Mouse (Mus musculus): ENCODE measurements at regions not wholly inside any gene's neighbourhood (a gene's known extent, or its start where the extent isn't known, plus 50 kb on each side); places are given as distances from the start of the nearest gene placed in this dataset.
A peak's percentile ranks its signal among the peaks of the same experiment; 100 is the strongest.

DNA sequence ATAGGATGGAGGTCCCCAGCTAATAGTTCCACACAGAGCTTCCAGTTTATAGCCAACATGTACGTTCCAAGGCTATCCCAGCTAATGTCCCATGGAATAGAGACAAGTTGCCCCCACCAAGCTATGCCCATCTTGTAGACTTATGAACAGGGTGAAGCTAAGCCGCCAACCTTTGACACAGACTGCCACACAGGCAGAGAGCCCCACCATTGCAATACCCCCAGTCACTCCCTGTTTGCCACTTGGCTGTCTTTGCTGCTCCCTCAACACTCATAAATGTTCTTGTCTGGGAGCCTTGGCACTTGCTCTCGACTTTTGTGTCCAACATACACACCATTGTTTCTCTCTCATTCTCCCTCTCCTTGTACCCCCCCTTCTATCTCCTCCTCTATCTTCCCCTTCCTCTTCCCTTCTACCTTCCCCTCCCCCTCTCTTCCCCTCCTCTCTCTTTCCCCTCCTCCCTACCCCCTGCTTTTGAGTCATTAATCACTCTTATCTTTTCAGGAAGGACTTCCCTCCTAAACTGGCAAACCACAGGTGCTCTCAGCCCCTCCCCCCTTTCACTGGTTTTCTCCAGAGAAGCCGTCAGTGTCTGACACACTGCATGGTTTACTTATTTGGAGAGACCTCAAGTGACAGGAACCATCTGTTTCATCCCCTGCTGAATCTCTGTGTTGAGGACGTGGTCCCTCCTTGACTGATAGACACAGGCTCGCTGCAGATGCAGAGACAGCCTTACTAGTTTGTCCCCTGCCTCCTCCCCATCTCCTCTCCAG, 148.2 kb downstream of the Kdr start:
- peak; percentile 84 for ATAC-seq (ENCODE audit: insufficient read depth)
- no peaks in the 10 kb centered on the region for H3K9me3 ChIP-seq (ENCODE audit: low read depth, low read length)
- TF ChIP-seq CTCF (IDR thresholded peaks at IDR 0.05; ENCODE audit: low read depth), result no peak
- no peak overlapping the region for H3K4me2 ChIP-seq
- WGBS, result 28% methylated on average over 6 of the region's 6 CpGs
- peaks cover 13% of the 10 kb centered on the region for H3K4me1 ChIP-seq (ENCODE audit: insufficient read depth)
- H3K36me3 ChIP-seq (ENCODE audit: insufficient read depth), result no peaks in the 10 kb centered on the region
- no peaks in the 10 kb centered on the region for H3K27me3 ChIP-seq (ENCODE audit: insufficient read depth, low read length)
- no peak overlapping the region for H3K4me3 ChIP-seq (ENCODE audit: low read depth, low read length)
- peak; percentile 80 for DNase-seq
- no peak overlapping the region for H3K27ac ChIP-seq (ENCODE audit: low read depth)
- H3K9ac ChIP-seq, result no peak overlapping the region

DNA sequence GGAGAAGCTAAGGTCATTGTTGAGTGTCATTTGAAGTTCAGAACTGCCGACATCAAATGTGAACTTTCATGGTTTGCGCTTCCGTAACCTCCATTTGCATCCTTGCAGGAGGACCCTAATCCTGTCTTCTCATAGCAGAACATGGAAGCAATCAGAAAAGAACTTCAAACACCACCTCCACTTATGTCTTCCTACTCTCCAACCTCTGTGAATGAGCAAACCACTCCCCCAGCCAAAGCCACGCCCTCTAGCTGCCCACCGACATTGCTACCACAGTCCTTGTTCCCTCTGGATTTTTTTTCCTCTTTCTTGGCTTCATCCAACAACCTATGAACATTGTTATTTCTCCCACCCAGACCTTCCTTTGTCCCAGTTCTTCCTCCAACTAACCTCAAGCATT, 149.9 kb downstream of the Kdr start:
- H3K4me2 ChIP-seq, result no peak overlapping the region
- H3K27ac ChIP-seq (ENCODE audit: low read depth), result no peak overlapping the region
- H3K27me3 ChIP-seq (ENCODE audit: insufficient read depth, low read length), result no peaks in the 10 kb centered on the region
- 77% methylated on average over 5 of the region's 5 CpGs for WGBS
- H3K4me3 ChIP-seq (ENCODE audit: low read depth, low read length), result no peak overlapping the region
- no peaks in the 10 kb centered on the region for H3K36me3 ChIP-seq (ENCODE audit: insufficient read depth)
- H3K4me1 ChIP-seq (ENCODE audit: insufficient read depth), result peaks cover 13% of the 10 kb centered on the region
- no peaks in the 10 kb centered on the region for H3K9me3 ChIP-seq (ENCODE audit: low read depth, low read length)
- no peak overlapping the region for H3K9ac ChIP-seq
- no peak for DNase-seq
- no peak for TF ChIP-seq CTCF (IDR thresholded peaks at IDR 0.05; ENCODE audit: low read depth)
- no peak for ATAC-seq (ENCODE audit: insufficient read depth)

DNA sequence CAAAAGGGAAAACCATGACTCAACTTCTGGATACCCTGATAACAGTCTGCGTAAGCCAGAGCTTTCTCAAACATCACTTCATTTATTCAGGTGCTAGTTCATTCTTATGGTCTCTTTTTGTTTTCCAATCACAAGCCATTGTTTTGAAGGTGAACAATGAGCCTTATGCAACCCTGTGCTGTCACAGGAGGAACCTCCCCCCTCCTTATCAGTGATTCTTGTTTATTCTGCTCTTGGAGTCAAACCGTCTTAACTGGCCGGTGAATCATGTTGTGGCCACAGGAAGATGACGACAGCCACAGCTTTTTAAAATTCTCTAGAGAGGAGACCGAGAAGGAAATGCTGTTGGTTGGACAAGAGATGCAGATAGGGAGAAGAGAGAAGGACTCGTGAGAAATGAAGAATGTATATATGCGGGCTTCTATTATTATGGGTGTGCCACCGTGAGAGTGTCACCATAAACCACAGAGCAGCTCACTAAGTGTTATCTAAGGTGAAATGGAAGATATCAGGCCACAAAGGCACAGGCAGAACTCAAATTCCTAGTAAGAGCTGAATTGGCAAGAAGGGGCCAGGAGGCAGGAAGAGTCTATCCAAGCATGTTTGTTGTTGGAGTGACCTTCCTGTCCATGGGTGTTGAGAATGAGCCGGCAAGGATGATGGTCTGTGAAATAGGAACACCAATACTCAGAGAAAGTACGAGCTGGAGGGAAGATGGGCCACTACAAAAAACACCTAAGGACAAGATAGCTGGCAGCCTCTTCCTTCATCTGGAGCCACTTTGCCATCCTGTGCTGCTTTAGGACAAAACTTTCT, 151.8 kb downstream of the Kdr start:
- TF ChIP-seq CTCF (IDR thresholded peaks at IDR 0.05; ENCODE audit: low read depth), result no peak
- WGBS, result 27% methylated on average over 10 of the region's 10 CpGs
- peak; percentile 41 for DNase-seq

GRCm38 (mm10) chr5:75825576-75825975, 152.7 kb downstream of the Kdr start:
- Histone ChIP-seq H3K4me2 (no peak overlapping the region), H3K9me3 (ENCODE audit: low read depth, low read length) (no peaks in the 10 kb centered on the region), H3K4me1 (ENCODE audit: insufficient read depth) (peaks cover 13% of the 10 kb centered on the region), H3K27ac (ENCODE audit: low read depth) (no peak overlapping the region), H3K4me3 (ENCODE audit: low read depth, low read length) (no peak overlapping the region), H3K9ac (no peak overlapping the region), H3K27me3 (ENCODE audit: insufficient read depth, low read length) (no peaks in the 10 kb centered on the region), H3K36me3 (ENCODE audit: insufficient read depth) (no peaks in the 10 kb centered on the region)
- no peak for TF ChIP-seq CTCF (IDR thresholded peaks at IDR 0.05; ENCODE audit: low read depth)
- ATAC-seq (ENCODE audit: insufficient read depth) (no peak), DNase-seq (no peak)
- 36% methylated on average over 5 of the region's 5 CpGs for WGBS

More for the DNA sequence above, 151.8 kb downstream of the Kdr start:
- ATAC-seq (ENCODE audit: insufficient read depth), result no peak
- Histone ChIP-seq H3K27me3 (ENCODE audit: insufficient read depth, low read length) (no peaks in the 10 kb centered on the region), H3K4me3 (ENCODE audit: low read depth, low read length) (no peak overlapping the region), H3K4me2 (no peak overlapping the region), H3K4me1 (ENCODE audit: insufficient read depth) (peaks cover 13% of the 10 kb centered on the region), H3K9me3 (ENCODE audit: low read depth, low read length) (no peaks in the 10 kb centered on the region), H3K9ac (no peak overlapping the region), H3K36me3 (ENCODE audit: insufficient read depth) (no peaks in the 10 kb centered on the region), H3K27ac (ENCODE audit: low read depth) (no peak overlapping the region; the same call in 1 of the 2 replicates)

- Histone ChIP-seq H3K4me3 (ENCODE audit: low read depth, low read length) (no peak overlapping the region), H3K9ac (no peak overlapping the region), H3K36me3 (ENCODE audit: insufficient read depth) (no peaks in the 10 kb centered on the region), H3K4me2 (no peak overlapping the region), H3K9me3 (ENCODE audit: low read depth, low read length) (no peaks in the 10 kb centered on the region), H3K4me1 (ENCODE audit: insufficient read depth) (peaks cover 9% of the 10 kb centered on the region; the same call in 1 of the 2 replicates), H3K27me3 (ENCODE audit: insufficient read depth, low read length) (no peaks in the 10 kb centered on the region), H3K27ac (ENCODE audit: low read depth) (no peak overlapping the region)
- DNase-seq (no peak), ATAC-seq (ENCODE audit: insufficient read depth) (no peak)
- no peak for TF ChIP-seq CTCF (IDR thresholded peaks at IDR 0.05; ENCODE audit: low read depth)
- WGBS, result 84% methylated on average over 4 of the region's 4 CpGs
These were observed 153.6 kb downstream of the Kdr start for GRCm38 (mm10) chr5:75824660-75825059.

DNA sequence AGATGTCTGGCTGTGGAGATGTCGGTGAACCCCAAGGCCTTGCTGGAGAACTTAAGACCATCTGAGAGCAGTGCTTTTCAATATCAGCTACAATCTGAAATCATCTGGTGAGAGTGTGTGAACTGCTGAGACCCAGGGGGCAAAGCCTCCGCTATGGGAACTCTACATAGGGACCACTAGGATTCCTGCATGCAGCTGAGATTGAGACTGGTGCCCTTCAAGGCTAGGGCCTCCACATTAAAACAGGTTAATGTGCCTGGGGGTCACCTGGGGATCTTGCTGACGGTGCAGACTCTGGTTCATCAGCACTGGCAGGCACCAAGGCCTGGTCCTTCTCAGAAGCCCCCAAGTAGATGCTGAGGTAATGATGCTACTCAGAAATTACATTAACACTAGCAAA, 154.6 kb downstream of the Kdr start:
- no peaks in the 10 kb centered on the region for H3K9me3 ChIP-seq (ENCODE audit: low read depth, low read length)
- H3K4me3 ChIP-seq (ENCODE audit: low read depth, low read length), result no peak overlapping the region
- peaks cover 9% of the 10 kb centered on the region; the same call in 1 of the 2 replicates for H3K4me1 ChIP-seq (ENCODE audit: insufficient read depth)
- no peak overlapping the region for H3K4me2 ChIP-seq
- no peak overlapping the region for H3K9ac ChIP-seq
- WGBS, result 88% methylated on average over 3 of the region's 3 CpGs
- no peaks in the 10 kb centered on the region for H3K36me3 ChIP-seq (ENCODE audit: insufficient read depth)
- ATAC-seq (ENCODE audit: insufficient read depth) (no peak), DNase-seq (no peak)
- no peaks in the 10 kb centered on the region for H3K27me3 ChIP-seq (ENCODE audit: insufficient read depth, low read length)
- no peak overlapping the region for H3K27ac ChIP-seq (ENCODE audit: low read depth)
- no peak for TF ChIP-seq CTCF (IDR thresholded peaks at IDR 0.05; ENCODE audit: low read depth)

DNA sequence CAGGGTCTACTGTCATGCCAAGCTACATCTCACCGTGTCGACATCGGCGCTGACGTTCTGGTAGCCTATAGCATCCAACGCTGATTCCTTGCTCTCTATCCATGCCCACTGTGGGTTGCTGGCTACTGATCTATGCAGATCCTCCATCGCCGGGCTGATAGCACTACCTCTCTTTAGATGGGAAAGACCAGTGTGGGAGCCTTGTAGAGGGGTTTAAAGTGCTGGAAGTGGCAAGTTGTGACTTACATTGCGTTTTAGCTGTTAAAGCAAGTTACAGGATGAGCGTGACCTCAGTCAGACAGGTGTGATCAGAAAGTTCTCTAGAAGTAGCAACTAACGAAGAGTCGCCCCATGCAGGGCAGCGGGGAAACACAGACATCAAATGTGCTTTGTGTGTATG, 160.9 kb downstream of the Kdr start:
- no peaks in the 10 kb centered on the region for H3K27me3 ChIP-seq (ENCODE audit: insufficient read depth, low read length)
- no peak overlapping the region for H3K4me2 ChIP-seq
- DNase-seq (no peak), ATAC-seq (ENCODE audit: insufficient read depth) (no peak)
- TF ChIP-seq CTCF (IDR thresholded peaks at IDR 0.05; ENCODE audit: low read depth), result no peak
- no peak overlapping the region for H3K4me3 ChIP-seq (ENCODE audit: low read depth, low read length)
- no peak overlapping the region for H3K27ac ChIP-seq (ENCODE audit: low read depth)
- no peaks in the 10 kb centered on the region for H3K36me3 ChIP-seq (ENCODE audit: insufficient read depth)
- H3K4me1 ChIP-seq (ENCODE audit: insufficient read depth), result no peaks in the 10 kb centered on the region
- no peak overlapping the region for H3K9ac ChIP-seq
- H3K9me3 ChIP-seq (ENCODE audit: low read depth, low read length), result no peaks in the 10 kb centered on the region
- WGBS, result 94% methylated on average over 13 of the region's 13 CpGs
